Mouse (Mus musculus) midbrain, postnatal 0 days (tissue): Measurements from ENCODE around the gene Ngfr. TPM values are rescaled to one million over a fixed set of nuclear protein-coding genes. Genes with fewer than 3 reads are reported as not detected.
A peak's percentile ranks its signal among the peaks of the same experiment; 100 is the strongest.

Experiments used
- ATAC-seq: fragments of 200-750 bp; cut with Nextera tagmentation; 2 replicates; pipeline ENCODE4 v1.8.0; 2017; ENCODE audit warnings: moderate number of reproducible peaks, mild to moderate bottlenecking, moderate TSS enrichment, moderate library complexity; ENCODE audit not compliant: low FRiP score
- DNase-seq: peaks from one replicate; pipeline ENCODE4 v3.0.0-alpha.2; 2015; ENCODE audit warnings: low spot score
- H3K27ac ChIP-seq: fragments of 300-500 bp; sonication (generic); 2 replicates; pipeline ENCODE4 v1.5.1; 2014; ENCODE audit warnings: low read depth, mild to moderate bottlenecking, low read length, mixed read lengths
- H3K27me3 ChIP-seq: fragments of 300-500 bp; sonication (generic); 2 replicates; pipeline ENCODE4 v1.6.1; 2014; ENCODE audit warnings: low read length, control low read depth, mixed read lengths; ENCODE audit not compliant: insufficient read depth
- H3K36me3 ChIP-seq: fragments of 300-500 bp; sonication (generic); 2 replicates; pipeline ENCODE4 v1.6.1; 2014; ENCODE audit warnings: low read length, control low read depth, mixed read lengths; ENCODE audit not compliant: insufficient read depth
- H3K4me1 ChIP-seq: fragments of 300-500 bp; sonication (generic); 2 replicates; pipeline ENCODE4 v1.6.1; 2014; ENCODE audit warnings: mild to moderate bottlenecking, control low read depth, antibody characterized with exemption, low read length, mixed read lengths; ENCODE audit not compliant: insufficient read depth
- H3K4me2 ChIP-seq: fragments of 300-500 bp; sonication (generic); 2 replicates; pipeline ENCODE4 v1.6.1; 2014; ENCODE audit warnings: low read depth, mild to moderate bottlenecking, low read length, mixed read lengths; ENCODE audit not compliant: poor library complexity, severe bottlenecking
- H3K4me3 ChIP-seq: fragments of 300-500 bp; sonication (generic); 2 replicates; pipeline ENCODE4 v1.5.1; 2014; ENCODE audit warnings: low read depth, mild to moderate bottlenecking, low read length, moderate library complexity
- H3K9ac ChIP-seq: fragments of 300-500 bp; sonication (generic); replicated peaks from 2 replicates; pipeline ENCODE4 v1.6.1; 2014; ENCODE audit warnings: mild to moderate bottlenecking, low read length, moderate library complexity, mixed read lengths; ENCODE audit not compliant: poor library complexity, severe bottlenecking
- H3K9me3 ChIP-seq: fragments of 300-500 bp; sonication (generic); 2 replicates; pipeline ENCODE4 v1.6.1; 2016; ENCODE audit warnings: low read length, control low read depth
- CTCF ChIP-seq: IDR thresholded peaks from 2 replicates; pipeline ENCODE4 v1.5.1; 2016; ENCODE audit warnings: antibody characterized with exemption, mild to moderate bottlenecking
- WGBS: fragments of 180-500 bp; shearing (Covaris S2); extraction: QIAGEN DNeasy Blood & Tissue Kit; methylation state at CpG from one replicate; pipeline ENCODE4 v1.1.7; 2014; 5-methylcytosine and 5-hydroxymethylcytosine counted together
- polyA plus RNA-seq: library from polyadenylated mRNA; unstranded; fragments of >200 nt; fragmentation: Nextera tagmentation; extraction: Ambion mirVana; gene quantifications from 2 replicates; pipeline ENCODE4 v1.2.1, GENCODE M21; 2015
- total RNA-seq: library from RNA; depleted of rRNA; stranded (reverse); fragments of >200 nt; gene quantifications from 2 replicates; pipeline ENCODE4 v1.2.3, GENCODE M21; 2014

Ngfr gene
- total and polyA plus RNA-seq, 2 experiments from 2014 or later: 5.2 to 16.9 TPM

- Histone ChIP-seq H3K9me3 (no peaks in the 10 kb centered on the region), H3K27me3 (no peaks in the 10 kb centered on the region), H3K4me2 (no peak overlapping the region), H3K9ac (no peak overlapping the region), H3K4me1 (0 out of 2 replicates have a peak, but pooled peaks cover 3% of the 10 kb centered on the region), H3K36me3 (no peaks in the 10 kb centered on the region), H3K27ac (no peak overlapping the region), H3K4me3 (no peak overlapping the region)
- ATAC-seq (no peak), DNase-seq (no peak)
- TF ChIP-seq CTCF: no peak
- WGBS: 94% methylated on average over 8 of the region's 8 CpGs
Observed at GRCm38 (mm10) chr11:95544546-95545327, 42.8 kb downstream of the Ngfr start.

- DNase-seq (peak; percentile 34), ATAC-seq (peak; percentile 34; the same call in 1 of the 2 replicates)
- no peak for TF ChIP-seq CTCF
- Histone ChIP-seq H3K4me3 (no peak overlapping the region), H3K9ac (no peak overlapping the region), H3K36me3 (no peaks in the 10 kb centered on the region), H3K27ac (no peak overlapping the region), H3K4me2 (no peak overlapping the region), H3K9me3 (no peaks in the 10 kb centered on the region), H3K27me3 (0 out of 2 replicates have a peak, but pooled peaks cover 3% of the 10 kb centered on the region), H3K4me1 (0 out of 2 replicates have a peak, but pooled peaks cover 3% of the 10 kb centered on the region)
- WGBS: 39% methylated on average over 18 of the region's 18 CpGs
Observed at GRCm38 (mm10) chr11:95540637-95541385, 46.7 kb downstream of the Ngfr start.

DNA sequence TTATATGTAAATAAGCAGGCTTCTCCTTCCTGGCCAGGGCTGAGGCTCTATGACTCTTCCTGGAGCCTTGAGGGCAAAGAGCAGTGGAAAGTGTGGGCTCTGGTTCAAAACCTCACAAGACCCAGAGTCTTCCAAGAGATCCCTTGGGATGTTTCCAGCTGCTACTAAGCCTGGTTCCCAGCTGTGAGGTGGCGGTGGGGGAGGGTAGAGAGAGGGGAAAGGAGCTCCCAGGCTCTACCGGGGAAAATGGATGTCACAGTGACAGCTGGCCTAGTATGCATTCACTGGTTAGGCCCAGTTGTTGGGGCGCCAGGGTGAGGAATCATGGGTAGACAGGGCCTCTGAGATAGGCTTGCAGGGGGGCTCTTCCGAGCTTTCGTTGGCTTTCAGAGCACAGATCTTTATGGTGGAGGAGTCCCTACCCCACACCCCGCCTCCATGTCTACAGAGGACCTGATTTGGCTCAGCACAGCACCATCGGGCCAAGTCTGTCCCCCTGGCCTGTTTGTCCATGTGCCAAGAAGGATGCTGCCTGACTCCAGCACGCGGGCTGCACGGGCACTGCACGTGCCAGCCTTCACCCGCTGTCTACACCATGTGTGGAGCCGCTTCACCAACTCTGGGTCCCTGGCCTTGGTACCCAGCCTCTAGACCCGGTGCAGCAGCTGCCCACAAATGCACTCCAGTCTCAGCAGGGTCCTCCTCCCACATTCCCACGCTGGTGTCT, 49.0 kb downstream of the Ngfr start:
- no peak for ATAC-seq

DNA sequence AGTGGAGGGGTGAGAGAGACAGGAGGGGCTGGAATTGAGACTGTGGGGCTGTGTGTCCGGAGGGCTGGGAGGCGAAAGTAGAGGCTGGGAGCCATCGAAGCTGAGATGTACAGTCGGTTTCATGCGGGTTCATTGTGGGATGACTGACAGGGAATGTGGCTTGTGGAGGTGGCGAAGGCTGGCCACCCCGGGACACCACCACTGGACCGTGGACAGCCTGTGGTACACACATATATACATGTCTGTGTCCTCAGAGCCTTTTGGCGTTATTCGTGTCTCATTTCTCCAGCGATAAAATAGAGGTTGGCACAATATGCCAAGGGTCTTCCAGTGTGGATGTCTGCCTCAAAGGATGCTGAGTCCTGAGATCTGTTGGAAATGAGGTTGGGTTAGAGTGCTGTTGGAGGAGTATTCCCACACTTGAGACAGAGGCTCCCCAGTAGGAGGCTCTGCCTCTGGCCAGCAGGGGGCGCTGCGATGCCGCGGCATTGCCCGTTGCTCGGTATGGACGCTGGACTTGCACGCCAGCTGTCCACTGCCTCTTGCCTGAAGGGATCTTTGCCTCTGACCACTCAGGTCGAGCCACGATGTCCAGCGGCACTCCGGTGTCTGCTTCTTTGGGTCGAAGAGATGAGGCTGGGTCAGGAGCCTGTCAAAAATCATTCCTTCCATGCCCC, 53.9 kb downstream of the Ngfr start:
- Histone ChIP-seq H3K36me3 (no peaks in the 10 kb centered on the region), H3K4me1 (0 out of 2 replicates have a peak, but pooled peaks cover 5% of the 10 kb centered on the region), H3K4me3 (no peak overlapping the region), H3K27ac (no peak overlapping the region), H3K27me3 (no peaks in the 10 kb centered on the region), H3K4me2 (peak overlapping the region; percentile 49), H3K9me3 (no peaks in the 10 kb centered on the region), H3K9ac (no peak overlapping the region)
- TF ChIP-seq CTCF: peak; percentile 100
- WGBS: 25% methylated on average over 24 of the region's 24 CpGs
- ATAC-seq (peak; percentile 77), DNase-seq (peak; percentile 89)

More for the DNA sequence above, 49.0 kb downstream of the Ngfr start:
- Histone ChIP-seq H3K9me3 (no peaks in the 10 kb centered on the region), H3K27me3 (0 out of 2 replicates have a peak, but pooled peaks cover 3% of the 10 kb centered on the region), H3K4me3 (no peak overlapping the region), H3K4me1 (0 out of 2 replicates have a peak, but pooled peaks cover 8% of the 10 kb centered on the region), H3K9ac (no peak overlapping the region), H3K36me3 (no peaks in the 10 kb centered on the region), H3K27ac (no peak overlapping the region), H3K4me2 (no peak overlapping the region)
- no peak for TF ChIP-seq CTCF
- peak; percentile 65 for DNase-seq
- whole genome bisulfite sequencing: 68% methylated on average over 15 of the region's 15 CpGs

DNA sequence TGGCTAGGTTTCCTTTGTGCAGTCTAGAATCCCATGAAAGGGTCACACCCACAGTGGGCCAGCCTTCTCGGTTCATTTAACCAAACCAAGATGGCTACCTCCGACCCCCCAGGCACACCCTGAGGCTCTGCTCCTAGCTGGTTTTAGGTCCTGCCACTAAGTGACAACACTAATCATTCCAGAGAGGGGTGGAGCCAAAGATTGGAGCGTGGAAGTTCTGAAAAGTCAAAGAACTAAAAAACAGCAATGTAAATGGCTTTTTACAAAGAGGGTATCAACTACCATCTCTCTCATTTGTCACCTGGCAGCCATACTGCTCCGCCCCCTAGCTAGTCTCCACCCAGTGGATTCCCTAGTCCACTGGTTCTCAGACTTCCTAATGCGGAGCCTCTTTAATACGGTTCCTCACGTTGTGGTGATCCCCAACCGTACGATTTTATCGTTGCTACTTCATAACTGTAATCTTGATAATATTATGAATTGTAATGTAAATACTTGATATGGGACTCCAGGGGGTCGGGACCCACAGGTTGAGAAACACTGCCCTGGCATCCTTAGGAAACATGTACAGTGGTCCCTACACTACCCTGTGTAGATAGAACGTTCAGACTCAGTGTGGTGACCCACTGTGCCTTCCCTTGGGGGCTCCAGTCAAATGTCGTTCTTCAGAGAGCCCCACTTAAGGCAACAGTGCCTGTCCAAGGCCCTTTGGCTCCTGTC, 55.0 kb downstream of the Ngfr start:
- H3K4me2 ChIP-seq: no peak overlapping the region
- no peaks in the 10 kb centered on the region for H3K9me3 ChIP-seq
- H3K9ac ChIP-seq: no peak overlapping the region
- WGBS: 72% methylated on average over 13 of the region's 13 CpGs
- DNase-seq (no peak), ATAC-seq (no peak)
- no peak for TF ChIP-seq CTCF
- no peaks in the 10 kb centered on the region for H3K27me3 ChIP-seq
- no peaks in the 10 kb centered on the region for H3K36me3 ChIP-seq
- H3K27ac ChIP-seq: no peak overlapping the region
- H3K4me3 ChIP-seq: no peak overlapping the region
- 0 out of 2 replicates have a peak, but pooled peaks cover 5% of the 10 kb centered on the region for H3K4me1 ChIP-seq
